Mouse (Mus musculus): ENCODE measurements around the gene Tdrd3. TPM values are rescaled to one million over a fixed set of nuclear protein-coding genes. Genes with fewer than 3 reads are reported as not detected.

The Tdrd3 gene
- total RNA-seq, 1 experiment from 2014 or later, result 41.6 TPM

DNA sequence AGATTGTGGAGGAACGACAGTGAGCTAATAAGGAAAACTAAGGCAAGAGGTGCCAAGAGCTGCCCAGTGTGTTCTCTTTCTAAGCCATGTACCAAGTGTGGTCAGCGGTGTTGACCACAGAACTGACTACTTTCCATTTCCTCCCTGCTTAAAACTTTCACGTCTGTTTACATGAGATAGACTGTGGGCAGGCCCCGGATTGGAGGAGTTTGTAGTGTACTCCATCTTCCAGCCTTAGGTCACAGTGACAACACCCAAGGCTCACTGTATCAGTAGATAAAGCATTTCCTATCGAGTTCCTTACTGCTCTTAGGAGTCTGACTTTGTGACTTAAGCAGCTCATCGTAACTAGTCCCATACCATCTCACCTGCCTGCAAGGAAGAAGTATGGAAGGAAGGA, 133.5 kb downstream of the Tdrd3 start:
- peak; percentile 92 for ATAC-seq (replicated peaks; ENCODE audit: low read depth, poor library complexity, severe bottlenecking)

DNA sequence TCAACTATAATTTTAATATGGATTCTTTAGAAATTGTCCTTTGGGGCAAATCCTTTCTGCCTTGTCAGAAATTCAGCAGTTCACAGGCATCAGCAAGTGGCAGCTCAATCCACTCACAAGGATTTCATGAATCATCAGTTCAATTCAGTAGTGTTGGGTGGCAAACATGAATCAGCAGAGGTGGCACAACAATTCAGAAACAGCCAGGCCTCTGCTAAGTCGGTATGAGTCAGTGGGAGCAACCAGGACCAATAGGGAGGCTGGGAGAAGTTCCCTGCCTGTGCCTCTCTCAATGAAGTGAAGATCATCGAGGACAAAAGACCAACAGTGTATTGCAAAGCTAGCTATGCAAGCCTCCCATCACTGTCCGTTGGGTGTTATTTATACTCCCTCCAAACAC, 135.8 kb downstream of the Tdrd3 start:
- no peak for ATAC-seq (replicated peaks; ENCODE audit: low read depth, poor library complexity, severe bottlenecking)

DNA sequence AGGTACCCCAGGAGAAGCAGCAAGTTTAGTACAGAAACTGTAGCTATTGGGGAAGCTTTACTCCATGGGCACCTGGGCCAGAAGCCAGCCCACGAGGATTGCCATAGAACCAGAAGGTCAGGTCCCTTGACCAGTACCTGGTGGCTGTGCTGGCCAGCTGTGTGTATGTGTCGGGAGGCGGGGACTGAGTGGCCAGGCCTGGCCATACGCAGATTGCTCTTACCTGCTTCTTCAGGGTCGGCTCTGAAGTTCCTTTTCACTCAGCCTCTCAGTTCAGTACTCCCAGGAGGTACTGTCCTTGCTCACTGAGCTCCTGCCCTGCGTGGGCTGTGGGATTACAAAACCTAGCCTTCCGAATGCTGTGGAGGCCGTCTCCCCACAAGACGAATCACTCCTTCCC, 147.4 kb downstream of the Tdrd3 start:
- ATAC-seq (replicated peaks; ENCODE audit: low read depth, poor library complexity, severe bottlenecking), result no peak

DNA sequence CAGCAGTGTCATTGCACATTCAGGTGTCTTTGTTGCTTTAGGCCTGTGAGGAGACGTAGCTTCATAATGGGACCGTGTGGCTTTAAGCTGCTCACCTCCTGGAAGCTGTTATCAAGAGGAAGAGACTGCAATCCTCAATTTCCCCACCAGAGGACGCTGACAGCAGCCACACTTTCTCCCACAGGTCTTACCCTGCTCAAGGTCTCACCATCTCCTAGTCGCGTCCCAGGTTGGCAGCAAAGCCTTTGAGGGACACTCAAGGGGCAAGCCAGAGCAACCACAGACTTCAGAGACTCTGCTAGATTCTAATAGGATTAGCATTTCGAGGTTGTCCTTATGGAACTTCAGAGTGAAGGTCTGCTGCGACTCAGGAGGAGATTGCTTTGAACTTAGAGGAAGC, 149.8 kb downstream of the Tdrd3 start:
- ATAC-seq (replicated peaks; ENCODE audit: low read depth, poor library complexity, severe bottlenecking), result no peak; the same call in 1 of the 2 replicates

DNA sequence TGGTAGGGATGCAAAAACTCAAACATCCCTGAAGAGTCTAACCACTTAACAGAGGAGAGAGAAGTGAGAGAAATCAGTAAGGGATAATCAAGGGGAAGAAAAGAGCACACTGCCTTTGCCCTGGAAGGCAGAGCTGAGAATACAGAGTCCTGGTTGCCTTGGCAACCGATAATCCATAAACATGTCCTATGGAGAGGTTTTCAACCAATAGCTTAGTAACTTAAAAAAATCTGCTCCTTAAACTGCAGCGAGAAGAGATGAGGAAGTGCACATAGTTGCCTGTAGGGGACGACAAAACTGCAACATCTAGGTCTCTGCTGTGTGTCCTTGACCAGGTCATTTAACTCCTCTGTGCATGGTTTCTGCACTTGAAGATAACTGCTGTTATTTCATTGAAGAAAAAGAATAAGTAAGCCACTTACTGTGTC, 150.6 kb downstream of the Tdrd3 start:
- peak; percentile 56; the same call in 1 of the 2 replicates for ATAC-seq (replicated peaks; ENCODE audit: low read depth, poor library complexity, severe bottlenecking)

DNA sequence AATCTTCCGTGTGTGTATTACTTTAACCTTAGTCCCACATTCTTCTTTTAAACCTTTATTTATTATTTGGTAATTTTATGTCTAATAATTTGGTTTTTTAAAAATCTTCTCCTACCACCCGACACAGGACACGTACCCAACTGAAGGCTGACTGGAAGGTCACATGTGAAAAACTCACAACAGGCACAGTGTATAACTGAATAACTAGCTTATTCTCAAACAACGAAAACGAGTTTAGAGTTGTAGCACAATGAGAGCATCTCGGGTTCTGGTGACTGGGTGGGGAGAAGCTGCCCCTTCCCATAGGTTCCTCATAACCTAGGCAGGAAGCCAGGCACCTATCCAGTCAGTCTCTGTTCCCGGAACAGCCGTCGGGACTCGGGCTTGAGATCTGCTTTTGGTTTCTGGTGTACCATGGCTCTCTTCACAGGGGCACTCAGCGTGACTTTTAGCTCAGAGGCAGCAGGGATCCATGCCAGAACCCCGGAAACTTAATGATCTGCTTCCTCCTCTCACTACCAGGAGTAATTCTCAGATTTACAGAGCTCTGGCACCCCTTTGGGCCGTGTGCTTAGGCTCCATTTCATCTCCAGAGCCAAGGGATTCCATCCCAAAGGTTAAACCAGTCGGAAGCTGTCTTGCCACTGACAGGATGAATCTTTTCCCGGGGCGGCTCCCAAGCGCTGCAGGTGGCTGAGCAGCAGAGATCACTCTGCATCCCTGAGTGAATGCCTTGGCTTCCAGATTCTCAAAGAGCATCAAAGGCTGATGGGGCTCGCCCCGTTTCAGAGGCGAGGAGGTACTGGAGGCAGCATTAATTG, 151.4 kb downstream of the Tdrd3 start:
- ATAC-seq (replicated peaks; ENCODE audit: low read depth, poor library complexity, severe bottlenecking), result peak; percentile 45

DNA sequence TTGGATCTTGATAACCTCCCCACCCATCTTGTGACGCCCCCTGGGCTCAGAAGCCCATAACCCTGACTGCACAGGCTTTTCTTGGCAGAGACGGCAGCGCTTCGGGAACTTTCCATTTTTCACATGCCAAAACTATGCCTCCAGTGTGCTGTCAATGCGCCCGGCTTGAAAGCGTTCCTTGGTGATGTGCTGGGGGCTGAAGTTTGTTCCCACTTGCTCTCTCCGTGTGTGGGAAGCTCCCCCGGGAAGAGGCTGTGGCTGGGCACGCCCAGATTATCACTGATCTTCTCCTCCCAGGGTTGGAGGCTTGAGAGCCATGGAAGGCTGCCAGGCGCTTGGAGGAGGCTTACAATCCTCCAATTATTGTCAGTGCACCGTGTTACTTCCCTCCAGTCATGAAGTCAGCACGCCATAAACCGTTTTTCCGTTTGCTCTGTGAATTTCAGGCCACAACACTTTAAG, 152.0 kb downstream of the Tdrd3 start:
- ATAC-seq (replicated peaks; ENCODE audit: low read depth, poor library complexity, severe bottlenecking), result no peak

DNA sequence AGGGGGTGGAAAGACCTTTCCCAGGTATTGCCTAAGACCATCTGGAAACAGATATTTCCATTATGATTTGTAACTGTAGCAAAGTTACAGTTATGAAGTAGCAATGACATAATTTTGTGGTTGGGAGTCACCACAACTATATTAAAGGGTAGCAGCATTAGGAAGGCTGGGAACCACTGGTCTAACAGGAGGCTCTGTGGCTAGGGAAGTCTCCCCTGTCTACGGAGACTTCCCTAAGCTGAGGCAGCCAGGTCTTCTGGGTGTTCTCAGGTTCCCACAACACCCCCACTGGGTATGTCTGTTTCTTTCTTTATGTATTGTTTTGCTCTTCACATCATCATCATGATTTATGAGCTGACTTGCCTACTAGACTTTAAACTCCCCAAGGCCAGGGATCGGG, 153.0 kb downstream of the Tdrd3 start:
- ATAC-seq (replicated peaks; ENCODE audit: low read depth, poor library complexity, severe bottlenecking), result no peak

DNA sequence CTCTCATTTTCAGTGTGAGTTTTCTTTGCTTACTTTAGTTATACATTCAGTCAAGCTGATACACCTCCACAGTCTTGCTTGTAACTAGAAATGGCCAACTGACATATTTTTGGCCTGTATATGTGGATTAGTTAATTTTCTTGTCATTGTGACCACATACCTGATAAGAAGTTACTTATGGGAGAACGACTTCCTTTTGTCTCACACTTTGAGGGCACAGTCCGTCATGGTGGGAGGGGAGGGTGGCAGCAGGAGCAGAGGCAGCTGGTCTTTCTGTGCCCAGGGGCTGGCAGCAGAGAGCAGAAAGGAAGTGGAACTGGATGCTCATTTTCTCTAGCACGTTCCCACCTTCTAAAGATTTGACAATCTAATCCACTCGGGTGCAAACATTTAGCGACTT, 156.0 kb downstream of the Tdrd3 start:
- ATAC-seq (replicated peaks; ENCODE audit: low read depth, poor library complexity, severe bottlenecking), result peak; percentile 59

DNA sequence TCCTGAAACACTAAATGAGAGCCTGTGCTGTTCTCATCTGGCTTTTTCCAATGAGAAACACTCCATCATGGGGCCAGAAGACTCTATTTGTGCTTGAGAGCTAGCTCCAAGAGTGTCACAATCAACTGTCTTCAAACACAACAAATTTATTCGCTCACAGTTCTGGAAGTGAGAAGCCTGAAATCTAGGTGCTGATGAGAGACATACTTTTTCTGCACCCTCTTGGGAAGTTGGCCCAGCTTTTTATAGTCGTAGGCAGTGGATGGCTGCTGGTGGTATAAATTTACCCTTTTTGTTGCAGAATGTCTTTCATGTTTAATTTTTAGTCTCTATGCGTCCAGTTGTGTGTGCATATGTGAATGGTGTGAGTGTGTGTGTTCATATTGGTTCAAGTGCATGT, 166.2 kb downstream of the Tdrd3 start:
- ATAC-seq (replicated peaks; ENCODE audit: low read depth, poor library complexity, severe bottlenecking), result no peak
